ENCODE assay signal across 21 mouse cellular contexts in genomic region chr17:50453524-50453923, GRCm38 (mm10).
"Had no signal": no experiment of that assay in that cellular context is flagged by ENCODE, and none has a peak within 500 bp of the region (broad histone marks: within the 10 kb centered on the region; RNA-seq: fewer than 3 reads in every experiment).

No protein-coding gene starts in this region.

- ATAC-seq: midbrain, embryonic 13.5 days; midbrain, embryonic 16.5 days had no signal

- H3K4me2 ChIP-seq: liver, embryonic 11.5 days; liver, embryonic 15.5 days; lung, embryonic 15.5 days; midbrain, embryonic 13.5 days; neural tube, embryonic 13.5 days had no signal

- H3K36me3 ChIP-seq: liver, embryonic 15.5 days; lung, embryonic 15.5 days; midbrain, embryonic 10.5 days; midbrain, embryonic 13.5 days; neural tube, embryonic 13.5 days had no signal

- H3K27ac ChIP-seq: kidney, postnatal 0 days; layer of hippocampus, adult 2 months; left cerebral cortex, adult 2 months; liver, embryonic 15.5 days; lung, embryonic 15.5 days; midbrain, embryonic 10.5 days; midbrain, embryonic 13.5 days; neural tube, embryonic 13.5 days had no signal

- H3K4me1 ChIP-seq: midbrain, embryonic 10.5 days; midbrain, embryonic 13.5 days; neural tube, embryonic 13.5 days had no signal

- H3K27me3 ChIP-seq: lung, embryonic 15.5 days; midbrain, embryonic 13.5 days; neural tube, embryonic 13.5 days had no signal

- H3K4me3 ChIP-seq: layer of hippocampus, adult 2 months; left cerebral cortex, adult 2 months; liver, embryonic 15.5 days; lung, embryonic 15.5 days; midbrain, embryonic 10.5 days; midbrain, embryonic 13.5 days; myocyte; neural tube, embryonic 13.5 days had no signal

- DNase-seq: kidney, adult 18-20 months; kidney, adult 9 months; kidney, postnatal 25 days; layer of hippocampus, postnatal 36 days; lung, adult 18-20 months; lung, postnatal 10 days; lung, postnatal 4 days; retina, postnatal 1 day; right cerebral cortex, postnatal 25 days; thymus, postnatal 25 days had no signal

- H3K9me3 ChIP-seq: liver, embryonic 15.5 days; lung, embryonic 15.5 days; midbrain, embryonic 10.5 days; midbrain, embryonic 13.5 days; neural tube, embryonic 13.5 days had no signal

- H3K9ac ChIP-seq: liver, embryonic 15.5 days; lung, embryonic 15.5 days; midbrain, embryonic 13.5 days; neural tube, embryonic 13.5 days had no signal
